Mouse (Mus musculus): ENCODE results near the gene Tmem205. TPM values are rescaled to one million over a fixed set of nuclear protein-coding genes. Genes with fewer than 3 reads are reported as not detected.

Gene Tmem205
- polyA plus RNA-seq, 1 experiment from 2014 or later = 39.3 TPM

GRCm38 (mm10) chr9:21918035-21918592, 9.2 kb downstream of the Tmem205 start, which contains the start of gene Rab3d:
Gene Rab3d, minus strand, starts transcription at chr9:21918192.
- H3K36me3 ChIP-seq (ENCODE audit: control insufficient read depth, insufficient read depth, low read length) = no peaks in the 10 kb centered on the region
- 0 out of 2 replicates have a peak within 1 kb of the TSS, but pooled peaks have one; percentile 53 for H3K27ac ChIP-seq (ENCODE audit: low read depth, low read length)
- H3K4me1 ChIP-seq (replicated peaks; ENCODE audit: control insufficient read depth, insufficient read depth, low read length) = peaks cover 2% of the 10 kb centered on the region; the same call in 1 of the 2 replicates
- no peaks in the 10 kb centered on the region for H3K9me3 ChIP-seq (ENCODE audit: control insufficient read depth, low read length)
- ATAC-seq (ENCODE audit: low FRiP score) (peak; percentile 96), DNase-seq (ENCODE audit: low spot score) (peak; percentile 99)
- peak within 1 kb of the TSS; percentile 69 for H3K9ac ChIP-seq (ENCODE audit: low read depth, low read length)
- peaks cover 5% of the 10 kb centered on the region; the same call in 1 of the 2 replicates for H3K27me3 ChIP-seq (ENCODE audit: control insufficient read depth, insufficient read depth, low read length)
- H3K4me3 ChIP-seq (ENCODE audit: low read depth, low read length) = peak within 1 kb of the TSS; percentile 52
- peak within 1 kb of the TSS; percentile 96 for H3K4me2 ChIP-seq (replicated peaks; ENCODE audit: low read depth, low read length)
- under 1% methylated on average over 36 of the region's 36 CpGs for WGBS

GRCm38 (mm10) chr9:21917493-21918034, 9.8 kb downstream of the Tmem205 start:
- 2% methylated on average over 34 of the region's 35 CpGs for WGBS
- ATAC-seq (ENCODE audit: low FRiP score) (peak; percentile 83; the same call in 1 of the 2 replicates), DNase-seq (ENCODE audit: low spot score) (no peak)
- H3K9ac ChIP-seq (ENCODE audit: low read depth, low read length) = peak overlapping the region; percentile 69
- peaks cover 2% of the 10 kb centered on the region; the same call in 1 of the 2 replicates for H3K4me1 ChIP-seq (replicated peaks; ENCODE audit: control insufficient read depth, insufficient read depth, low read length)
- H3K36me3 ChIP-seq (ENCODE audit: control insufficient read depth, insufficient read depth, low read length) = no peaks in the 10 kb centered on the region
- peaks cover 5% of the 10 kb centered on the region; the same call in 1 of the 2 replicates for H3K27me3 ChIP-seq (ENCODE audit: control insufficient read depth, insufficient read depth, low read length)
- no peaks in the 10 kb centered on the region for H3K9me3 ChIP-seq (ENCODE audit: control insufficient read depth, low read length)
- peak overlapping the region; percentile 96 for H3K4me2 ChIP-seq (replicated peaks; ENCODE audit: low read depth, low read length)
- peak overlapping the region; percentile 52 for H3K4me3 ChIP-seq (ENCODE audit: low read depth, low read length)
- H3K27ac ChIP-seq (ENCODE audit: low read depth, low read length) = 0 out of 2 replicates have a peak overlapping the region, but pooled peaks have one; percentile 53

- Histone ChIP-seq H3K27ac (ENCODE audit: low read depth, low read length) (no peak overlapping the region), H3K4me3 (ENCODE audit: low read depth, low read length) (peak overlapping the region; percentile 52), H3K4me1 (replicated peaks; ENCODE audit: control insufficient read depth, insufficient read depth, low read length) (peaks cover 2% of the 10 kb centered on the region; the same call in 1 of the 2 replicates), H3K4me2 (replicated peaks; ENCODE audit: low read depth, low read length) (peak overlapping the region; percentile 96), H3K36me3 (ENCODE audit: control insufficient read depth, insufficient read depth, low read length) (no peaks in the 10 kb centered on the region), H3K9ac (ENCODE audit: low read depth, low read length) (peak overlapping the region; percentile 69), H3K9me3 (ENCODE audit: control insufficient read depth, low read length) (no peaks in the 10 kb centered on the region), H3K27me3 (ENCODE audit: control insufficient read depth, insufficient read depth, low read length) (peaks cover 5% of the 10 kb centered on the region; the same call in 1 of the 2 replicates)
- WGBS = 61% methylated on average over 3 of the region's 3 CpGs
- no peak for ATAC-seq (ENCODE audit: low FRiP score)
- no peak for DNase-seq (ENCODE audit: low spot score)
Observed at GRCm38 (mm10) chr9:21916851-21917492, 10.4 kb downstream of the Tmem205 start.

GRCm38 (mm10) chr9:21909474-21910223, 17.7 kb downstream of the Tmem205 start:
- Histone ChIP-seq H3K36me3 (ENCODE audit: control insufficient read depth, insufficient read depth, low read length) (no peaks in the 10 kb centered on the region), H3K27me3 (ENCODE audit: control insufficient read depth, insufficient read depth, low read length) (no peaks in the 10 kb centered on the region), H3K4me1 (replicated peaks; ENCODE audit: control insufficient read depth, insufficient read depth, low read length) (no peaks in the 10 kb centered on the region), H3K9me3 (ENCODE audit: control insufficient read depth, low read length) (no peaks in the 10 kb centered on the region), H3K9ac (ENCODE audit: low read depth, low read length) (no peak overlapping the region), H3K4me2 (replicated peaks; ENCODE audit: low read depth, low read length) (no peak overlapping the region), H3K4me3 (ENCODE audit: low read depth, low read length) (no peak overlapping the region), H3K27ac (ENCODE audit: low read depth, low read length) (no peak overlapping the region)
- 76% methylated on average over 10 of the region's 10 CpGs for WGBS
- DNase-seq (ENCODE audit: low spot score) (no peak), ATAC-seq (ENCODE audit: low FRiP score) (no peak)

GRCm38 (mm10) chr9:21908216-21908615, 19.1 kb downstream of the Tmem205 start:
- ATAC-seq (ENCODE audit: low FRiP score) = no peak
- H3K36me3 ChIP-seq (ENCODE audit: control insufficient read depth, insufficient read depth, low read length) = no peaks in the 10 kb centered on the region
- H3K9me3 ChIP-seq (ENCODE audit: control insufficient read depth, low read length) = no peaks in the 10 kb centered on the region
- H3K27ac ChIP-seq (ENCODE audit: low read depth, low read length) = no peak overlapping the region
- DNase-seq (ENCODE audit: low spot score) = no peak
- WGBS = 71% methylated on average over 11 of the region's 11 CpGs
- no peak overlapping the region for H3K4me3 ChIP-seq (ENCODE audit: low read depth, low read length)
- H3K27me3 ChIP-seq (ENCODE audit: control insufficient read depth, insufficient read depth, low read length) = no peaks in the 10 kb centered on the region
- no peaks in the 10 kb centered on the region for H3K4me1 ChIP-seq (replicated peaks; ENCODE audit: control insufficient read depth, insufficient read depth, low read length)
- H3K9ac ChIP-seq (ENCODE audit: low read depth, low read length) = no peak overlapping the region
- no peak overlapping the region for H3K4me2 ChIP-seq (replicated peaks; ENCODE audit: low read depth, low read length)

GRCm38 (mm10) chr9:21904031-21904430, 23.3 kb downstream of the Tmem205 start:
- no peak overlapping the region for H3K4me3 ChIP-seq (ENCODE audit: low read depth, low read length)
- no peaks in the 10 kb centered on the region for H3K9me3 ChIP-seq (ENCODE audit: control insufficient read depth, low read length)
- 95% methylated on average over 4 of the region's 4 CpGs for WGBS
- H3K4me1 ChIP-seq (replicated peaks; ENCODE audit: control insufficient read depth, insufficient read depth, low read length) = no peaks in the 10 kb centered on the region
- H3K27ac ChIP-seq (ENCODE audit: low read depth, low read length) = no peak overlapping the region
- DNase-seq (ENCODE audit: low spot score) (no peak), ATAC-seq (ENCODE audit: low FRiP score) (no peak)
- H3K9ac ChIP-seq (ENCODE audit: low read depth, low read length) = no peak overlapping the region
- H3K4me2 ChIP-seq (replicated peaks; ENCODE audit: low read depth, low read length) = no peak overlapping the region
- H3K36me3 ChIP-seq (ENCODE audit: control insufficient read depth, insufficient read depth, low read length) = no peaks in the 10 kb centered on the region
- H3K27me3 ChIP-seq (ENCODE audit: control insufficient read depth, insufficient read depth, low read length) = no peaks in the 10 kb centered on the region; the same call in 1 of the 2 replicates

GRCm38 (mm10) chr9:21901223-21901820, 26.0 kb downstream of the Tmem205 start:
- H3K36me3 ChIP-seq (ENCODE audit: control insufficient read depth, insufficient read depth, low read length) = no peaks in the 10 kb centered on the region
- ATAC-seq (ENCODE audit: low FRiP score) (peak; percentile 87), DNase-seq (ENCODE audit: low spot score) (peak; percentile 78)
- H3K9me3 ChIP-seq (ENCODE audit: control insufficient read depth, low read length) = no peaks in the 10 kb centered on the region
- peak overlapping the region; percentile 30 for H3K4me3 ChIP-seq (ENCODE audit: low read depth, low read length)
- peak overlapping the region; percentile 39 for H3K4me2 ChIP-seq (replicated peaks; ENCODE audit: low read depth, low read length)
- 17% methylated on average over 10 of the region's 10 CpGs for WGBS
- H3K9ac ChIP-seq (ENCODE audit: low read depth, low read length) = peak overlapping the region; percentile 20; the same call in 1 of the 2 replicates
- H3K27me3 ChIP-seq (ENCODE audit: control insufficient read depth, insufficient read depth, low read length) = no peaks in the 10 kb centered on the region; the same call in 1 of the 2 replicates
- H3K27ac ChIP-seq (ENCODE audit: low read depth, low read length) = no peak overlapping the region
- H3K4me1 ChIP-seq (replicated peaks; ENCODE audit: control insufficient read depth, insufficient read depth, low read length) = no peaks in the 10 kb centered on the region

- 62% methylated on average over 3 of the region's 3 CpGs for WGBS
- no peaks in the 10 kb centered on the region for H3K36me3 ChIP-seq (ENCODE audit: control insufficient read depth, insufficient read depth, low read length)
- no peak for ATAC-seq (ENCODE audit: low FRiP score)
Observed at GRCm38 (mm10) chr9:21889229-21889628, 38.1 kb downstream of the Tmem205 start.

More at GRCm38 (mm10) chr9:21889229-21889628, 38.1 kb downstream of the Tmem205 start:
- no peaks in the 10 kb centered on the region for H3K9me3 ChIP-seq (ENCODE audit: control insufficient read depth, low read length)
- no peaks in the 10 kb centered on the region; the same call in 1 of the 2 replicates for H3K27me3 ChIP-seq (ENCODE audit: control insufficient read depth, insufficient read depth, low read length)
- no peak overlapping the region for H3K4me3 ChIP-seq (ENCODE audit: low read depth, low read length)
- no peak overlapping the region for H3K9ac ChIP-seq (ENCODE audit: low read depth, low read length)
- DNase-seq (ENCODE audit: low spot score) = no peak
- no peak overlapping the region for H3K27ac ChIP-seq (ENCODE audit: low read depth, low read length)
- no peak overlapping the region for H3K4me2 ChIP-seq (replicated peaks; ENCODE audit: low read depth, low read length)
- no peaks in the 10 kb centered on the region for H3K4me1 ChIP-seq (replicated peaks; ENCODE audit: control insufficient read depth, insufficient read depth, low read length)
